Mouse (Mus musculus) erythroblast, embryonic 14.5 days (primary cell): Measurements from ENCODE around the gene Fhod1.

Source experiments
- GATA1 ChIP-seq: IDR thresholded peaks from 2 replicates; pipeline ENCODE4 v1.6.1; 2012; ENCODE audit warnings: low read length, inconsistent platforms, mixed read lengths
- TAL1 ChIP-seq: IDR thresholded peaks from 3 replicates; pipeline ENCODE4 v1.6.1; 2012; ENCODE audit warnings: low read length, inconsistent platforms, mixed read lengths

GRCm38 (mm10) chr8:105336373-105337130 lies 11.2 kb downstream of the Fhod1 start:
- TF ChIP-seq TAL1 (no peak), GATA1 (no peak)
